Mouse (Mus musculus) cerebellum, adult 11 months (tissue): Measurements from ENCODE around the gene Tekt3.

Source experiments
- DNase-seq: peaks from one replicate; pipeline ENCODE4 v3.0.0; 2022

The Tekt3 gene

DNA sequence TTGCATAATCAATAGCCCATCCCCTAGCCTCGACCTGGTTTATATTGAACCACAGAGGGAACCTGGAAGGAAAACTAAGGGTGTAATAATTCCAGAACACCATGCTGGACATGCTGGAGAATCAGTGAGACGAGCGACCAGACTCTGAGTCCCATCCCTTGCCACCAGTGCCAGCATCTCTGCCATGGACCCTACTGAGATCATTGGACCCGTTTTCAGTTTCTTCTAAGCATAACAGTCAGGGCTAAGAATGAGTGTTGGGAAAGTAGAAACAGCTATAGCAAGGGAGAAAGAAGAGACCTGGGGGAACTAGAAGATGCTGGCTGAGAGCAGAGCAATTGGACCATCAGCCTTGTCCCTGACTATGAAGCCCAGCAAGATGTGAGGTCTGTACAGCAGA lies 66.1 kb downstream of the Tekt3 start:
- no peak for DNase-seq

DNA sequence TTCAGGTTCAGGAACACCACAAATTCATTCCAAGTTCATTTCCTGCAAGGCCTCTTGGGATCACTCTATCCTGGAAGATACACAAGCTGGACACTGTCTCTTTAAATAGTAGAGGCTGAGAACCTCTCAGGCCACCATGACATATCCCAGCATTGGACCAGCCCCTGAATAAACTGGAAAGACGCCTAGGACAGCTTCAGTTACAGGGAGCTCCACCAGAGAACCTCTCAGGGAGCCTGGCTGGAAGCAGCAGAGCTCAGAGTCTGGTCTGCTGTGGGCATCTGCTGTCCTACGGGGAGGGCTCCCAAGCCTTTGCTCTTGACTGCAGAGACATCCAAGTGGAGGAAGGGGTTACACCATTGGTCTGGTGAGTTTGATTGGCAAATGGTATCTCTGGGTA lies 67.3 kb downstream of the Tekt3 start, which contains the start of gene Pmp22:
Pmp22 (plus strand) TSS at position 199 of the 400 bp plus-strand sequence.
- DNase-seq, result no peak

DNA sequence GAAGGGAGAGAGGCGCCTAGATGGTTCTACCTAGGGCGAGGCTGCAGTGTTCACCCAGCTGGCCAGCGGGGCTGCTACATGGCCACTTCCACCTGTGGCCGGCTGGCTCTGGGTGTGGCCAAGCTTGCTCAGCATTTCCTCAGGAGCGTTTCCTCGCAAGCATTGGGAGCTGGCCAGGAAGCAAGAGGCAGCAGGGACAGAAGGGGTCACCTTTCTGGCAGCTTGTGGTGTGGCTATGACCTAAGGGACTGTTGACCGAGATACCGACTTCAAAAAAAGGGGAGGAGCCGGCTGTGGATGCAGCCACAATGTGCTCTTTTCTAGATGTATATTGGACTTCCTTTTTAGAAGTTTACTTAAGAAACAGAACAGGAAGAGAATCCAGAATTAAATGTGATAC lies 67.9 kb downstream of the Tekt3 start:
- no peak for DNase-seq

DNA sequence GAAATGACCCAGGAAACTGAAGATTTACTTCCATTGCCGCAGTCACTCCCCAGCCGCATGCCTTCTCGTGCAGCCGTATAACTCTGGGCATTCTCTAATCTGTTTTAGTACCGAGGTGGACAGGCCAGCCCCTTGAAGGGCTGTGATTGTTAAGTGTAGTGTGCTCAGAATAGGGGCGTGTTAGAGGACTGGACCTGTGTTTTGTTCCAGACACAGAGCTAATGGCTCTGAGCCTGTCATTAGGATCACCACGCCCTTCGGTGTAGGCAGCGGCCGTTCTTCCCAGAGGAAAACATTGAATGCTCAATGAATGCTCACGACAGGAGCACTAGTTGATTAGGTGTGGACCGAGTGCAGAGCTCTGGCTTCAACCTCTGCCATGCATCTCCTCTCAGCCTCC lies 68.4 kb downstream of the Tekt3 start:
- no peak for DNase-seq

DNA sequence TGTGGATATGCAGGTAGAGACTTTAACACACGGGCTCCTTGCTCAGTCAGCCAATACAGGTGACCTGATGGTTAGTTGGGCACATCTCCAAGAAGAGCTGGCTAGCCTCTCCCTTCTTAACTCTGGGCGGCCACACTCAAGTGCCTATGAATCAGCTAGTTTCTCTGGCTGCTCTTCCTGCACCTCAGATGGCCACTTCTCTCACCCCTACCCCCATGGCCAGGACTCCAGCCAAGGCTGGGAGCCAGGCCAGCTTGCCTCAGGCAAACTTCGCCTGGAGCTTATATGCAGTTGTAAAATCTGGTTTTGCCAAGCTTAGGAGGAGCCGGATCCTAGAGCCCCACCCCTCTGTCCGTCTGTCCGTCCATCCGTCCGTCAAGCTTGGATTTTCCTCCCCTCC lies 69.0 kb downstream of the Tekt3 start:
- peak; percentile 50 for DNase-seq

DNA sequence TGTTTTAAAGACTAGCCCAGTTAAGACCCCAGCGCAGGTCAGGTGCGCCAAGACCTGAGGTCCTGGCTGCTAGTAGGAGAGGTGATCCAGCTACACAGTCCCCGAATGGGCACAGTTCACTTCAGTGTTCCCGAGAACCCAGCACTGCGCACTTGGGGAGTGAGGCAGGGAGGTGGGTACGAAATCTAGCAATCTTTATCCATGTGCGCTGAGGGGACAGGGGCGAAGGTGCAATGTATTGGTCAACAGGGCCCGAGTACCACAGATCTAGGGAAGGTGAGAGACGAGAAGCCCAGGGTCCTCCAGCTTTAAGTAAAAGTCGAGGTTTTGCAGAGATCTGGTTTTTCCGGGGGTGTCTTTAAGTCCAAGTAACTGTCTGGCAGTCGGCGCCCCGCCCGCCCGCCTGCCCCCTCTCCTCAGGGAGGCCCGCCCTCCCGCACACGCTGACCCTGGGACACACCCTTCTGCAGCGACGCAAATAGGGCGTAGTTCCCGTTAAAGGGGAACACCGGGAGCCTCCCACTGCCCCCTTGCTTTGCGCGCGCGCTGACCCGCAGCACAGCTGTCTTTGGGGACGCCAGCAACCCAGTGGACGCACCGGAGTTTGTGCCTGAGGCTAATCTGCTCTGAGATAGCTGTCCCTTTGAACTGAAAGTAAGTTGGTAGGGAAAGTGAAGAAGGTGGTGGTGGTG lies 69.7 kb downstream of the Tekt3 start:
- no peak for DNase-seq

DNA sequence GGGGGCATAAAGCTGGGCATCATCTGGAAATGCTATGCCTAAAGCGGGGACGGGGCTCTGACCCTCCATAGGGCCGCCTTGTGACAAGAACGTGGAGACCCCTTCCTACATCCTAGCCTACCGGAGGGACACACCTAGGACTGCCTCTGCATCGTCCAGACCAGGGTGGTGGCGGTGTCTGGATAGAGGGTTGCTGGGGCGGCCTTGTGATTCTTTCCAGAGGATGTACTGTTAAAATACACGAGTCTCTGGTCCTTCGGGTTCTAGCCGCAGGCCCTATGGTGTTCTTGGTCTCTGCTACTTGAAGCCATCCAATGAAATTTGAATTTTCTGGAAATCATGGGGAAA lies 70.2 kb downstream of the Tekt3 start:
- DNase-seq, result no peak

DNA sequence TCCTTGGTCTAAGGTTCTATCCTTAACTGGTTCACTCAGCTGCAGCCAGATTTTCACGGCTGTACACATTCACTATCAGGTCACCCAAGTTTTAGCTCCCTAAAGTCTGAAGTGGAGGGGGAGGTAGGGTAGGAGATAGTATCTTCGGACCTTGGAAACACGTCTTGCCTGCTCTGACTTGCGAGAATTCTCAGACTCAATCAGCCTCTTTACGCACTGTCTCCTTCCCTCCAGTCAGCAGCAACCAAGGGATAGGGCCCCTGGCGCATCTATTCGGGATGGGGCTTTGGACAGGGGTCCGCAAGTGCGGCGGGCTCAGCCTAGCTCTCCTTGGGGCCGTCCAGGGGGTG lies 70.7 kb downstream of the Tekt3 start:
- no peak for DNase-seq

DNA sequence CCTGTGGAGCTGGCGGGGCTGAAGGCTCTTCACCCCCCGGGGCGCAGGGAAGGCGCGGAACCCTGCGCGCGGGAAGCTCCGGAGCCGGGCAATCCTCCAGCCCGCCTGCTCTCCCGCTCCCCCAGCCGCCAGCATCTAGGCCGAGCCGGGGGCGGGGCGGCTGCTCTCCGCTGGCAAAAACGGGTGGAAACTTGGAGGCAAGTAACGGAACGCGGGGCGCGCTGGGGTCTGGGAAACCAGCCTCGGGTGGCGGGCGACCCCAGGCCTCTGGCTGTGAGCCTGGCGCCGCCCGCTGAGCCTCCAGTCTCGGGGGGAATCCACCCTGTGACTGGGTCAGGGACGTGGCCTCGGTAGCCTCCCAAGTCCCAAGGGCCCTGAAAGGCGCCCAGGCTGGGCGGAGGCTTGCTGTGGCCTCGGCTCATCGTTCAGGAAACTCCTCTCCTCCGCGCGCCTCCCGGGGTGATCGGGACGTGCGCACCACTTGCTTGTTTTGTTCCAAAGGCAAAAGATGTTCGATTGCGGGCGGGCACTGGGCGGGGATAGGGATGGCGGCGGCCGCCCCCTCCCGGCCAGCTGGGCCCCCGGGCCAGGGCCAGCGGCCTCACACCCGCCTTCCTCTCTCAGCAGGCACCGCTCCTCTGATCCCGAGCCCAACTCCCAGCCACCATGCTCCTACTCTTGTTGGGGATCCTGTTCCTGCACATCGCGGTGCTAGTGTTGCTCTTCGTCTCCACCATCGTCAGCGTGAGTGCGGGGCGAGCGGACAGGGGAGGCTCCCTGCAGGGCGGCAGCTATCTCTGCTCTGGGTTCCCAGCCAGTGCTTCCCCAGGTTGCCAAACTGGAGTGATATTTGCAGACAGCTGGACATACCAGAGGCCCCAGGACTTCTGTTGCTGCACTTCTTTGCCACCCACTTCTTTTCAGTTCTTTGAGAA lies 71.3 kb downstream of the Tekt3 start:
- DNase-seq, result peak; percentile 27

DNA sequence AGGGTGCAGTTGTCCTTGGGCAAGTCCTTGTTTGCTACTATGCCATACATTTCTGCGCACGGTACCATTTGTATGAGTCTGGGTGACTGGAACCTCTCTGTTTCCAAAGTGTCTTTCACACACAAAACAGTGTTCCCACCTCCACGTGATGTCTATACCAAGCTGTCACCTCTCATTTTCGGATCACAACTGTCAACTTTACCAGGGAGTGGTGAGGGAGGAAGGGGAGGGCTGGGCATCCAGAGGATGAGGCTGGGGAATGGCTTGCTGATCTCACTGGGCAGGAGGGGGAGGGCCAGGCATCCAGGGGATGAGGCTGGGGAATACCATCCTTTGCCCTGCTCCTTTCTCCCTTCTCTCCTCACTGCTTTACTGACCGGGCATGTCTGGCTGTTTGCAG lies 72.6 kb downstream of the Tekt3 start:
- DNase-seq, result no peak

DNA sequence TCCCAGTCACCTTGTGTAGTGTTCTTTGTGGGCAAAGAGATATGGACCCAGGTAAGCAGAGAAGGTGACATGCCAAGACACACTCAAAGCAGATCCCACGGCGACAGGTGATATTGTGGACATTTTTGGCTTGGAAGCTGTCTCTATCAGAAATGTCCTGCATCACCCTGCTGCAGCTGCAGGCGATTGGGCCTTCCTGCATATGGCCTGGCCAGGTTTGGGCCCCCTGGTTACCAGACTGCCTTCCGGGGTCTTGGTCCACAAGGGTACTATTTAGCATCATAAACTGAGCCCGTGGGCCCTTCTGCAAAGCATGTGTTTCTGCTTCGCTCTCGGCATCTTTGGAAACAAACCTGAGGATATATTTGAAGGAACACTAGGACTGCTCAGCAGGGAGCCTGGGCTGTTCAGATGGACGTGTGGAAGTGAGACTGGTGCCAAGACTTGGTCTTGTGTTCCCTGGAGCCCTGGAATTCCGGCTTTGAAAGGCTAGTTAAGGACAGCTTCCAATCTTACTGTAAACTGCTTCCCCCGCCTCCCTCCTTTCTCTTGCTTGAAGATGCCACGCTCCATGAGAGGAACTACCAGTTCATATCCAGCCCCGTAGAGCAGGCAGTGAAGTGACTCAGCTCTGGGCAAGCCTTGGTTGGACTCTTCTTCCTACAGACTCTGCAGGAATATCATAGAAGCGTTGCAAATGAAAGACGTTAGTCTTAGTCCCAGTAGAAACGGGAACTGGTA lies 73.5 kb downstream of the Tekt3 start:
- no peak for DNase-seq

DNA sequence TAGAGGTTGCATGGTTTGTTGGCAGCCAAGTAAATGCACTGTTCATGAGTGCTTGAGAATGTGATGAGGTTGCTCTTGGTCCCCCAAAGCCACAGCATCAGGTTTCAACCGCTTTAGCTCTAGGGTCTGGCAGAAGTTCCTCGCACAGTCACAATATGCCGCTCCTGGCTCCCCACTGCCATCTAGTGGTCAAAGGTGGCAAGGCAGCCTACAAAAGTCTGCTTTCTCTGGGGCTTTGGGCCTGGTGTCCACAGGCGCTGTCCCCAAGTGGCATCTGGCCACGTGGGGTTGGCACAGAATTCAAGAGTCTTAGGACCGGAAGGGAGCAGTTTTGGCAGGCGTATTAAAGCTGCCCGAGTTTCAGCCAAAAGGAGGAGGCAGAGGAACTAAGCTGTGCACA lies 74.2 kb downstream of the Tekt3 start:
- peak; percentile 81 for DNase-seq

DNA sequence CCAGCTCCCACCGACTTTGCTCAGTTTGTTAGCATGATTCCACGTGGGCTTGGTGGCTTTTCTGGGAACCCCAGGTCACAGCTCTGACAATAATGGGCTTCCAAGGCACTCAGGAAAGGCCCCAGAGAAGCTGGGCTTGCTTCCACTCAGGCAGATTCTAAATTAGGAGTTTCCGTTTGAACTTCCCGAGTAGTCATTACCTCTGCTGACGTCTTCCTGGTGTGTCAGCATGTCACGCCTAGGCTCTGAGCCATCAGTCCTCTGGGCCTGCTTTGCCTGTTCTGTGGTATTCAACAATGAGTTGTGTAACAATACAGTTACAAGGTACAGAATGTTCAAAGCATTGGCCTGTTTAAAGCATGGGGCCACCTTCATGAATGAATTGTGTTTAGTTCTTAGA lies 74.8 kb downstream of the Tekt3 start:
- no peak for DNase-seq

DNA sequence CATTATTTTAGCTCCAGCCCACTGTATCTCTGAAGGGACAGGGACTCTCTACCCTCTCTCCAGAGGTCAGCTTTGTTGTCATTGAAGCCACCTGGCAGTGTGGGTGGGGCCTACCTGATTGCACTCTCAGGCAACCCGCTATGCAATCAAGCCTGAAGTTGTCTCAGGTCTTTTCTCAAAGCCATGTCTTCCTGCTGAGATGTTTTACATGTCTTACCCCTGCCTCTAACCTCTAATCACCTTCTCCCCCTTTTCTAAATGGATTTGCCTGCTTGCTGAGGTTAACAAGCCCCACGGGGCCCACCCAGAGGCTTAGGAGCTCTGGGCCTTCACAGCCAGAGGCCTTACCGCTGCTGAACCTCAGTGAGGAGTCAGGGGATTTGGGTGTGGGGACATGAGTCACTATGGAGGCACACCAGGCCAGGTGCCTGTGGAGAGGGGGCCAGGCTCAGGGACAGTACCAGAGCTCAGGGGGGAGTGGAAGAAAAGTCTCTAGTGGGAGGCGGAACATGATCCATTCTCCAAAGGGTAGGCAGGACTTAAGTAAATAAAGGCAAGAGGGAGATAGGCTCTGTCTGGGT lies 75.5 kb downstream of the Tekt3 start:
- DNase-seq, result no peak

DNA sequence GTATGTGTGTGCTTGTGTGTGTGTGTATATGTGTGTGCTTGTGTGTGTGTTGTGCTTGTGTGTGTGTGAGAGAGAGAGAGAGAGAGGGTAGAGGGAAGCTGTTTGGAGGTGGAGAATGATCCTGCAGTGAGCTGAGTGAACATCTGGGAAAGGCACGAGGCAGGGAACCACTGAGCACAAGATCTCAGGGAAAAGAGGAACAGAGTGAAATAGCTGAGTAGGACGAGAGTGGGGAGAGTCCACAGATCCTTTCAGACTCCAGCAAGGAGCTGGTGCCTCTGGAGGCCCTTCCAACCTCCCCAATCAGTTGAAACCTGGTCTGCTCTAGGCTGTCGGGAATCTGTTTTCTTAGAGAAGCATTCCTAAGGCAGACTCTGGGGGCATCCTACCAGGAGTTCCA lies 77.3 kb downstream of the Tekt3 start:
- DNase-seq, result no peak

DNA sequence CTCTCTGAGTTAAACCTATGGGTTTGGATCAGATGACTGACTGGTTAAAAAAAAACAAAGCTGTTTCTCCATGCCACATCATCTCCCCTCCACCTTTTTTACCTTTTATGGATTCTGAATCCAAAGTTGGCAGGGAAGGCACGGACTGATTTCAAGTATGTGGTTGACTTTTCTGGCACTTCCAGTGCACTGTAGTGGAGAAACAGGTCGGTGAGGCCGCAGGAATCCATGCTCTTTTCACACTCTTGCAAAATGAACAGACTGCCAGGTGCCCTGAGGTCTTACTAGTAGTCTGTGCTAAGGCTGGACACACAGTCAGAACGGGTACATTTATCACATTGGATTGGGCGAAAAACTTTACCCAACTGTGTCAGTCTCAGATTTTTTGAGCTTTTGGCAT lies 80.9 kb downstream of the Tekt3 start:
- DNase-seq, result no peak

DNA sequence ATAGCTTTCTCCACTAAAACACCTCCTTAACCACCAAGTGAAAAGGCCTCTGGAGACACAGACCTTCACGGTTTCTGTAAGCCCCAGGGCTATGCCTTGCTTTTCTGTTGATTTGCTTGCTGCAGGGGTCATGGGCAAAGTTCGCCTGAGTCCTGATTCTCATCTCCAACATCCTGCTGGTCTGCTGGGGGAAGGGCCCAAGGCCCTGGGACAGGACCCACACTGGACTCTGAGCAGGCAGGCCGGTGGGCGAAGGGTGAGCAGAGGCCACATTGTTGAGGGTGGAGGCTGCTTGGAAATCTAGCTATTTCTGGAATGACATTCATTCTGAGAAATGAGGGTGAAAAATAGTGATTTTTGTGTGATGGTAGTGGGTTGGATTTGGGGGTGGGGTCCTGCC lies 81.4 kb downstream of the Tekt3 start:
- no peak for DNase-seq

DNA sequence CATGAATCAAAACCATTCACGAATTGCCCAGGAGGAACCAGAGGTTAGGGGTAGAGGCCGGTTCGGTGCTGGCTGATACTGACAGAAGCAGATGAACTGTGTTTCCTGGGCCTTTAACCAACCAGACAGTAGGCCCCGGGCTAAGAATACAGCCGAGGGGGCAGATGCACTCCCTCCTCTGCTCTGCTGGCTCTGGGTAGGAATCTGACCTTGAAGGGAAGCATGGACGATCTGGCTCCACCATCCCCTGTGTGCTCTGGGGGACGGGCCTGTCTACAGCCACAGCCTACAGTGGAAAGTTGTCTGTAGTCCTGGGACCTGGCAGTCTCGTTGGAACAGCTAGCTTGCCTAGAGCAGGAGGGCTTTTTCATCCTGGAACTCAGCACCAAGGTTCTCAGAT lies 82.0 kb downstream of the Tekt3 start:
- DNase-seq, result no peak
